Mouse (Mus musculus): ENCODE results near the gene Gm20870.
"Not testable (repeated sequence)": the region's sequence is repeated elsewhere in the genome, so short reads cannot be mapped to it uniquely, and the experiment has no call there.

Gm20870 gene

DNA sequence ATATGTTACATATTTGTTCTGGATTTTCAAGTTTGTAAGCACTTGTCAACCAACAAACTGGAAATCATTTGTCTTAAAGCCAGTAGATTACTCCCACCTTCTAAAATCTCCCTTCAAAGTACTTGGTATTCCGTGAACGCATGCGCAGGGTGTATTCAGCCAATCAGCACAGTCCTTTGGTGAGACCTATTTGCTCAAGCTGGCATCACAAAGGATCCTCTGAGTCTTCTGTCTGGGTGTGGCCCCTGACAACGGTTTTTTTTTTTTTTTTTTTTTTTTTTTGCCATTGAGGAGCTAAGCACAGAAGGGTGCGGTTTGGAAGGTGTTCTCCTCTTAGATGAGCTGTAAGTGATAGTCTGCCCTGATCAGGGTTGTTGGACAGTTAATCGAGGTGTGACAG lies at the start of gene Gm20870:
TSS of gene Gm20870 (plus strand) at position 301 of the 400 bp plus-strand sequence.
- DNase-seq (ENCODE audit: low spot score), result not testable (repeated sequence)
